ENCODE assay signal across 9 mouse cellular contexts in the genomic region with DNA sequence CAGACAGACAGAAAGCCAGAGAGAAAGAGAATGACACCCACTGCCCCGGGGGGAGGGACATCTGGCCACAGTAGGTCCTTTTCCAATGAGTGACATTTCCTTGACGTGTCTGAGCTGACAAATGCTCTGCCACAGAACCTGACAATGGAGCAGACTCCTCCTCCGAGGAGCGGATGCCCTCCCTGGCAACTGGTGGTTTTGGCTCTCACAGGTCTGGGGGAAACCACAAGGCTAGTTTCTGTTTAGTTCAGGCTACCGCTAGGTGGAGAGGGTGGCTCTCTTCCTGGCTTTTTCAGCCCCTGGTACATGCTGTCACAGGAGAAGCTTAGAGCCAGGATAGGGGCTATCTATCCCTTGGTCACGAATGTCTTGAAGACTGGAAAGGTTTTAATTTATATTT.
DNase-seq lines count a peak whose midpoint lies in the region; ATAC-seq and TF ChIP-seq lines count a peak whose summit lies in the region.
"Had no signal": no experiment of that assay in that cellular context is flagged by ENCODE, and none has a peak within 500 bp of the region (broad histone marks: within the 10 kb centered on the region; RNA-seq: fewer than 3 reads in every experiment).

No protein-coding gene starts in this region.

- H3K27ac ChIP-seq in brown adipose tissue, adult 24 weeks (replicated peaks; ENCODE audit: low read depth, low read length): peak overlapping the region; percentile 96
- no peak overlapping the region for H3K27ac ChIP-seq in intestine, postnatal 0 days (ENCODE audit: low read depth, low read length)
- H3K27ac ChIP-seq in limb, embryonic 13.5 days: no peak overlapping the region
- H3K27ac ChIP-seq in midbrain, embryonic 14.5 days (replicated peaks; ENCODE audit: low read depth, low read length): no peak overlapping the region
- H3K27ac ChIP-seq in stomach, embryonic 14.5 days (ENCODE audit: low read length): no peak overlapping the region

- H3K4me3 ChIP-seq in brown adipose tissue, adult 24 weeks (ENCODE audit: insufficient read depth, low read depth, low read length): no peak overlapping the region
- H3K4me3 ChIP-seq in intestine, postnatal 0 days (ENCODE audit: low read depth, low read length): no peak overlapping the region
- H3K4me3 ChIP-seq in limb, embryonic 13.5 days: no peak overlapping the region
- H3K4me3 ChIP-seq in midbrain, embryonic 14.5 days (replicated peaks; ENCODE audit: low read depth, low read length): no peak overlapping the region
- no peak overlapping the region for H3K4me3 ChIP-seq in stomach, embryonic 14.5 days (ENCODE audit: low read depth, low read length)

- ATAC-seq in cerebellum, adult (ENCODE audit: insufficient number of reproducible peaks, low FRiP score, low TSS enrichment): no peak
- no peak; the same call in 1 of the 2 replicates for ATAC-seq in intestine, postnatal 0 days
- ATAC-seq in limb, embryonic 13.5 days (ENCODE audit: low FRiP score, low read depth): peak; percentile 32; the same call in 1 of the 2 replicates
- ATAC-seq in midbrain, embryonic 14.5 days (ENCODE audit: low FRiP score, low TSS enrichment): no peak; the same call in 1 of the 2 replicates
- peak; percentile 46; the same call in 1 of the 2 replicates for ATAC-seq in stomach, embryonic 14.5 days (ENCODE audit: insufficient number of reproducible peaks, insufficient read depth, low FRiP score, low read depth)

- no peak overlapping the region for H3K9ac ChIP-seq in intestine, postnatal 0 days (ENCODE audit: low read depth, low read length)
- H3K9ac ChIP-seq in limb, embryonic 13.5 days: no peak overlapping the region
- H3K9ac ChIP-seq in midbrain, embryonic 14.5 days (replicated peaks; ENCODE audit: low read length): no peak overlapping the region
- no peak overlapping the region for H3K9ac ChIP-seq in stomach, embryonic 14.5 days (replicated peaks; ENCODE audit: low read depth, low read length)

- H3K36me3 ChIP-seq in intestine, postnatal 0 days (ENCODE audit: control insufficient read depth, insufficient read depth): no peaks in the 10 kb centered on the region
- no peaks in the 10 kb centered on the region for H3K36me3 ChIP-seq in limb, embryonic 13.5 days
- no peaks in the 10 kb centered on the region for H3K36me3 ChIP-seq in midbrain, embryonic 14.5 days (ENCODE audit: control insufficient read depth, insufficient read depth, low read length)
- no peaks in the 10 kb centered on the region for H3K36me3 ChIP-seq in stomach, embryonic 14.5 days (ENCODE audit: control insufficient read depth, insufficient read depth, low read length)
- H3K36me3 ChIP-seq: G1E had no signal

- peak; percentile 76 for TF ChIP-seq CTCF in intestine, postnatal 0 days (IDR thresholded peaks at IDR 0.05; ENCODE audit: low read depth)

- DNase-seq in cerebellum, adult 9-11 months: peak; percentile 11
- DNase-seq in heart, adult 18-20 months: peak; percentile 68 to 84
- peak; percentile 68 for DNase-seq in midbrain, embryonic 14.5 days

- H3K4me2 ChIP-seq in intestine, postnatal 0 days (replicated peaks; ENCODE audit: low read depth): no peak overlapping the region
- H3K4me2 ChIP-seq in limb, embryonic 13.5 days (replicated peaks): peak overlapping the region; percentile 30; the same call in 1 of the 2 replicates
- no peak overlapping the region for H3K4me2 ChIP-seq in midbrain, embryonic 14.5 days (ENCODE audit: low read length)
- 0 out of 2 replicates have a peak overlapping the region, but pooled peaks have one; percentile 3 for H3K4me2 ChIP-seq in stomach, embryonic 14.5 days (replicated peaks; ENCODE audit: low read depth, low read length)

- H3K4me1 ChIP-seq in brown adipose tissue, adult 24 weeks (ENCODE audit: control insufficient read depth, insufficient read depth, insufficient read length, low read length): peaks cover 33% of the 10 kb centered on the region
- 0 out of 2 replicates have a peak, but pooled peaks cover 5% of the 10 kb centered on the region for H3K4me1 ChIP-seq in intestine, postnatal 0 days (replicated peaks; ENCODE audit: control insufficient read depth, insufficient read depth, low read length)
- H3K4me1 ChIP-seq in limb, embryonic 13.5 days: peaks cover 6% of the 10 kb centered on the region
- no peaks in the 10 kb centered on the region for H3K4me1 ChIP-seq in midbrain, embryonic 14.5 days (ENCODE audit: control insufficient read depth, insufficient read depth, low read length)
- 0 out of 2 replicates have a peak, but pooled peaks cover 4% of the 10 kb centered on the region for H3K4me1 ChIP-seq in stomach, embryonic 14.5 days (ENCODE audit: control insufficient read depth, insufficient read depth, low read length)

- no peaks in the 10 kb centered on the region for H3K9me3 ChIP-seq in intestine, postnatal 0 days (ENCODE audit: control insufficient read depth)
- H3K9me3 ChIP-seq in limb, embryonic 13.5 days: no peaks in the 10 kb centered on the region
- no peaks in the 10 kb centered on the region for H3K9me3 ChIP-seq in midbrain, embryonic 14.5 days (ENCODE audit: control insufficient read depth, low read length)
- no peaks in the 10 kb centered on the region for H3K9me3 ChIP-seq in stomach, embryonic 14.5 days (ENCODE audit: control insufficient read depth, low read depth, low read length)
- H3K9me3 ChIP-seq: G1E had no signal

- H3K27me3 ChIP-seq in intestine, postnatal 0 days (replicated peaks; ENCODE audit: control insufficient read depth, insufficient read depth, low read length): no peaks in the 10 kb centered on the region
- H3K27me3 ChIP-seq in limb, embryonic 13.5 days: no peaks in the 10 kb centered on the region
- no peaks in the 10 kb centered on the region for H3K27me3 ChIP-seq in midbrain, embryonic 14.5 days (ENCODE audit: control insufficient read depth, insufficient read depth, low read length)
- H3K27me3 ChIP-seq in stomach, embryonic 14.5 days (ENCODE audit: control insufficient read depth, insufficient read depth, low read length): no peaks in the 10 kb centered on the region

- 30% methylated on average over 6 of the region's 6 CpGs for WGBS in intestine, postnatal 0 days
- 9% methylated on average over 6 of the region's 6 CpGs for WGBS in limb, embryonic 13.5 days
- WGBS in midbrain, embryonic 14.5 days: 7% methylated on average over 6 of the region's 6 CpGs
- 12% methylated on average over 6 of the region's 6 CpGs for WGBS in stomach, embryonic 14.5 days

Comparison
In these comparisons a context has a peak if more than half of its experiments do, and no peak if none do; other contexts are left out.
1. DNase-seq: peak in every context shown above with its lines; median percentile 76 in heart, adult 18-20 months; 68 in midbrain, embryonic 14.5 days; 11 in cerebellum, adult 9-11 months.
2. ATAC-seq: peak in limb, embryonic 13.5 days (single experiment) and stomach, embryonic 14.5 days (single experiment); none in cerebellum, adult (single experiment), intestine, postnatal 0 days (single experiment) and midbrain, embryonic 14.5 days (single experiment).
3. H3K4me2 ChIP-seq: peak in limb, embryonic 13.5 days (single experiment) and stomach, embryonic 14.5 days (single experiment); none in intestine, postnatal 0 days (single experiment) and midbrain, embryonic 14.5 days (single experiment).